Mouse (Mus musculus) kidney, postnatal 0 days (tissue): ENCODE results near the gene Grin3b. TPM values are rescaled to one million over a fixed set of nuclear protein-coding genes. Genes with fewer than 3 reads are reported as not detected.
"Not testable (repeated sequence)": the region's sequence is repeated elsewhere in the genome, so short reads cannot be mapped to it uniquely, and the experiment has no call there.

Source experiments
- ATAC-seq: fragments of 200-750 bp; cut with Nextera tagmentation; replicated peaks from 2 replicates; pipeline ENCODE4 v1.8.0; 2017; ENCODE audit warnings: low read depth, moderate number of reproducible peaks, moderate TSS enrichment, moderate library complexity; ENCODE audit not compliant: low FRiP score
- DNase-seq: peaks from one replicate; pipeline ENCODE4 v3.0.0-alpha.2; 2016; ENCODE audit warnings: low spot score
- H3K27ac ChIP-seq: fragments of 300-500 bp; sonication (generic); 2 replicates; pipeline ENCODE4 v1.5.1; 2014; ENCODE audit warnings: mild to moderate bottlenecking
- H3K27me3 ChIP-seq: fragments of 300-500 bp; sonication (generic); 2 replicates; pipeline ENCODE4 v1.6.1; 2014; ENCODE audit warnings: low read length, mixed read lengths; ENCODE audit not compliant: insufficient read depth
- H3K36me3 ChIP-seq: fragments of 300-500 bp; sonication (generic); 2 replicates; pipeline ENCODE4 v1.6.1; 2014; ENCODE audit warnings: low read length, mixed read lengths; ENCODE audit not compliant: insufficient read depth
- H3K4me1 ChIP-seq: fragments of 300-500 bp; sonication (generic); replicated peaks from 2 replicates; pipeline ENCODE4 v1.6.1; 2014; ENCODE audit warnings: antibody characterized with exemption, low read length, mixed read lengths; ENCODE audit not compliant: insufficient read depth
- H3K4me2 ChIP-seq: fragments of 300-500 bp; sonication (generic); 2 replicates; pipeline ENCODE4 v1.6.1; 2014; ENCODE audit warnings: mild to moderate bottlenecking, low read length, moderate library complexity, mixed read lengths
- H3K4me3 ChIP-seq: fragments of 300-500 bp; sonication (generic); replicated peaks from 2 replicates; pipeline ENCODE4 v1.5.1; 2014; ENCODE audit warnings: low read depth, low read length
- H3K9ac ChIP-seq: fragments of 300-500 bp; sonication (generic); 2 replicates; pipeline ENCODE4 v1.6.1; 2014; ENCODE audit warnings: low read depth, low read length
- H3K9me3 ChIP-seq: fragments of 300-500 bp; sonication (generic); replicated peaks from 2 replicates; pipeline ENCODE4 v1.6.1; 2016; ENCODE audit warnings: low read length, inconsistent platforms, mixed read lengths
- CTCF ChIP-seq: IDR thresholded peaks from 2 replicates; pipeline ENCODE4 v1.5.1; 2016; ENCODE audit warnings: antibody characterized with exemption, low read depth, mild to moderate bottlenecking, moderate library complexity
- WGBS: fragments of 180-500 bp; shearing (Covaris S2); extraction: QIAGEN DNeasy Blood & Tissue Kit; methylation state at CpG from one replicate; pipeline ENCODE4 v1.1.7; 2014; 5-methylcytosine and 5-hydroxymethylcytosine counted together
- polyA plus RNA-seq: library from polyadenylated mRNA; unstranded; fragments of >200 nt; fragmentation: Nextera tagmentation; extraction: Ambion mirVana; gene quantifications from 2 replicates; pipeline ENCODE4 v1.2.1, GENCODE M21; 2015

Grin3b gene
- polyA plus RNA-seq, 1 experiment from 2014 or later, result 0.20 TPM

DNA sequence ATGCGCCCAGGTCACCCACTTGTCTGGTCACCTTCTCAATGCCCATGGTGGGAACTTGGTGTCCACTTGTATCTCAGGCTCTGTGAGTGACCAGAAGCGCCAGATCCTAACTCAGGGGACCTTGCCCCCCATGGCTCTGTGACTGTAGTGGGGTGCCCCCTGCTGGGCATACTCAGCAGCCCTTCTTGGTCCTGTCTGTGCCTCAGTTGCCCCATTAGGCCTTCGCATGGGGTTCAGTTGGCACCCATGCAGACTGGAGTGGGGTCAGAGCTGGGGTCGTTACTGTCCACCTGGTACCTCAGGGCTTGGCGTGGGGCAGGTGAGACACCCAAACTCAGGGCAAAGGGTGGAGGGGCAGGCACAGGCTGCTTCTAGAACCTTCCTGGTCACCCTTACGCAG lies 16.6 kb upstream of the Grin3b start:
- no peak overlapping the region for H3K4me2 ChIP-seq
- no peak overlapping the region for H3K9ac ChIP-seq
- WGBS, result 91% methylated on average over 6 of the region's 6 CpGs
- ATAC-seq (no peak), DNase-seq (no peak)
- no peaks in the 10 kb centered on the region for H3K9me3 ChIP-seq
- no peak overlapping the region for H3K27ac ChIP-seq
- peak; percentile 75 for TF ChIP-seq CTCF
- no peaks in the 10 kb centered on the region; the same call in 1 of the 2 replicates for H3K4me1 ChIP-seq
- peaks cover 32% of the 10 kb centered on the region for H3K36me3 ChIP-seq
- H3K27me3 ChIP-seq, result no peaks in the 10 kb centered on the region
- H3K4me3 ChIP-seq, result no peak overlapping the region

DNA sequence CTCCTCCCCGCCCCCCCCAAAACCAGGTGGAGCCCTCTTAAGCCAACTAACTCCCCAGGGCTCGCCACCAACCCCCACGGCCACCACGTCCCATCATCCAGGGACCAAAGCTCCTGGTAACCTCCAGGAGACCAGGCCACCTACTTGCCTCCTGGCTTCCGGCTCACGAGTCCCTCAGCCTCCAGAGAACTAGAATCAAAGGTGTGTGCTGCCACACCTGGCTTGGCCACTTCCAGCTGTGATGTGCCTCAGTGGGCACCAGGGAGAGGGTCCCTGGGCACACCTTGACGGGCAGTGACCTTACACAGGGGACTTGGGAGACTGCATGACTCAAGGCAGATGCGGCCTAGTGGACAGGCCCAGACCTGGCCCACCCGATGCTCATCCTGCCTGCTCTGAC lies 14.8 kb upstream of the Grin3b start:
- no peak overlapping the region for H3K9ac ChIP-seq
- 71% methylated on average over 9 of the region's 9 CpGs for WGBS
- no peak overlapping the region for H3K27ac ChIP-seq
- H3K4me3 ChIP-seq, result no peak overlapping the region
- TF ChIP-seq CTCF, result no peak
- no peaks in the 10 kb centered on the region for H3K27me3 ChIP-seq
- H3K9me3 ChIP-seq, result no peaks in the 10 kb centered on the region
- DNase-seq (no peak), ATAC-seq (no peak)
- no peak overlapping the region for H3K4me2 ChIP-seq
- peaks cover 16% of the 10 kb centered on the region; the same call in 1 of the 2 replicates for H3K36me3 ChIP-seq
- H3K4me1 ChIP-seq, result peaks cover 3% of the 10 kb centered on the region

DNA sequence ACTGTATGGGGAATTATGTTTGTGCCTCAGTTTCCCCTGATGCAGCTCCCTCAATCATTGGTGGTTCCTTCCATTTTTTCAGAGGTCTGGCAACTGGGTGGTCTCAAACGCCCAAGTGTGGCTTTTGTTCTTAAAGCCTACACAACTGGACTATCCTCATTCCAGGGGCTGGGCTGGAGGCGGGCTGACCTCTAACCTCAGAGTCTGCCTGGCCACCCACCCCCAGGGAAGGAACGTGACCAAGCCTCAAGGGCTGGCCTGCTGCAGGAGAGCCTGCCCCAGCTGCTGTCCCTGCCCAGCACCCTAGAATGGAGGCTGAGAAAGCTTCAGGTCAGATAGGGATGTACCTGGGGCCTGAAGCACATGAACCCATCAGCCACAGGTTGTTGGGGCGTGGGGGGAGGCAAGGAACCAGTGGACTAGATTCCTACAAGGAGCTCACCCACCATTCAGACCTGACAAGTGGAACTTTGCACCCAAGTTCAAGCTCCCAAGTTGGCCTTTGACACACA lies 13.8 kb upstream of the Grin3b start:
- Histone ChIP-seq H3K36me3 (peaks cover 6% of the 10 kb centered on the region; the same call in 1 of the 2 replicates), H3K4me2 (no peak overlapping the region), H3K9me3 (no peaks in the 10 kb centered on the region), H3K4me3 (no peak overlapping the region), H3K9ac (no peak overlapping the region), H3K27ac (no peak overlapping the region), H3K4me1 (peaks cover 6% of the 10 kb centered on the region), H3K27me3 (no peaks in the 10 kb centered on the region)
- no peak for TF ChIP-seq CTCF
- WGBS, result 34% methylated on average over 4 of the region's 4 CpGs
- no peak for DNase-seq
- no peak for ATAC-seq

DNA sequence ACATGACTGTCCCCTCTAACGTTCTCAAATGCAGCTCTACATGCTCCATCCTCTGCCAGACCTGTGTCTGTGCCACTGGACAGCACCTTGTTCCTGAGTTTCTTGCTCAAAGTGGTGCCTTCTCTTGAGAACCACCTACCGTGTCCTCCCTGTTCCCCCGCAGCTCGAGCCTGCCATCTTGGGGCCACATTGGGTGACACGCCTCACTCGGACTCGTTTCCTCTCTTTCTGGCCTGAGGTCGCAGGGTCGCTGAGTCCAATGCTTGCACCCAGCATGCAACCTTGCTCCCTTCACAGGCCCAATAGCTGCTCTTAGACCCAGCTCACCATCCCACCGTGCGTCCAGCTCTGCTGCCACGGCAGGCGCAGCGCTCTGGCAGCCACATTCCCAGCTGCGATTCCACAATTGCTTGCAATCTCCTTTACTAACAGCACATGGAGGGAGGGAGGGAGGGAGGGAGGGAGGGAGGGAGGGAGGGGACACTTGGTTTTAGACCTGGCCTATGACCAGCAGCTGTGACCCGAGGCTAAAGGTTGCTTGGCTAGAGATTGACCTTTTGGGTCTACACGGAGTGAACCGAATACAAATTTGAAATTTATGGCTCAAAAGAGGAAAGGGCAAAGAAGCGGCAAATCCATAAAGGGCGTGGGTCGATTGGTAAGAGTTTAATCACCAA lies 12.2 kb upstream of the Grin3b start:
- DNase-seq, result peak; percentile 92
- Histone ChIP-seq H3K4me2 (peak overlapping the region; percentile 37), H3K27ac (no peak overlapping the region), H3K9ac (no peak overlapping the region), H3K4me3 (no peak overlapping the region), H3K36me3 (peaks cover 8% of the 10 kb centered on the region; the same call in 1 of the 2 replicates), H3K27me3 (no peaks in the 10 kb centered on the region), H3K9me3 (no peaks in the 10 kb centered on the region), H3K4me1 (peaks cover 6% of the 10 kb centered on the region)
- TF ChIP-seq CTCF, result peak; percentile 94
- peak; percentile 15; the same call in 1 of the 2 replicates for ATAC-seq
- WGBS, result 7% methylated on average over 21 of the region's 21 CpGs

DNA sequence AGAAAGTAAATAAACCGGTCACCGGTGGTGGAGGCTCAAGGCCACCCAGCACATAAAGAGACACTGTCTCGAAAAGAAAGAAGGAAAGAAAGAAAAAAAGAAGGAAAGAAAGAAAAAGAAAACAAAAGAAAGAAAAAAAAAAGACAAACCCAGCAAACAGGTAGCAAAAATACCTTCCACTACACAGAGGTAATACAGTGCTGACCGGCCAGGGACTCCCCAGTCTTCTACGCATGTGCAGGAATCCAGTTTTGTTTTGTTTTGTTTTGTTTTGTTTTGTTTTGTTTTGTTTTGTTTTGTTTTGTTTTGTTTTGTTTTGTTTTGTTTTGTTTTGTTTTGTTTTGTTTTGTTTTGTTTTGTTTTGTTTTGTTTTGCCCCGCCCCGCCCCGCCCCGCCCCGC lies 11.1 kb upstream of the Grin3b start:
- ATAC-seq, H3K36me3 ChIP-seq, H3K9ac ChIP-seq, H3K27me3 ChIP-seq, H3K4me1 ChIP-seq, DNase-seq, H3K9me3 ChIP-seq, H3K27ac ChIP-seq: not testable (repeated sequence)
- Histone ChIP-seq H3K4me3 (peak overlapping the region; percentile 92), H3K4me2 (peak overlapping the region; percentile 89)
- WGBS, result 27% methylated on average over 10 of the region's 10 CpGs

DNA sequence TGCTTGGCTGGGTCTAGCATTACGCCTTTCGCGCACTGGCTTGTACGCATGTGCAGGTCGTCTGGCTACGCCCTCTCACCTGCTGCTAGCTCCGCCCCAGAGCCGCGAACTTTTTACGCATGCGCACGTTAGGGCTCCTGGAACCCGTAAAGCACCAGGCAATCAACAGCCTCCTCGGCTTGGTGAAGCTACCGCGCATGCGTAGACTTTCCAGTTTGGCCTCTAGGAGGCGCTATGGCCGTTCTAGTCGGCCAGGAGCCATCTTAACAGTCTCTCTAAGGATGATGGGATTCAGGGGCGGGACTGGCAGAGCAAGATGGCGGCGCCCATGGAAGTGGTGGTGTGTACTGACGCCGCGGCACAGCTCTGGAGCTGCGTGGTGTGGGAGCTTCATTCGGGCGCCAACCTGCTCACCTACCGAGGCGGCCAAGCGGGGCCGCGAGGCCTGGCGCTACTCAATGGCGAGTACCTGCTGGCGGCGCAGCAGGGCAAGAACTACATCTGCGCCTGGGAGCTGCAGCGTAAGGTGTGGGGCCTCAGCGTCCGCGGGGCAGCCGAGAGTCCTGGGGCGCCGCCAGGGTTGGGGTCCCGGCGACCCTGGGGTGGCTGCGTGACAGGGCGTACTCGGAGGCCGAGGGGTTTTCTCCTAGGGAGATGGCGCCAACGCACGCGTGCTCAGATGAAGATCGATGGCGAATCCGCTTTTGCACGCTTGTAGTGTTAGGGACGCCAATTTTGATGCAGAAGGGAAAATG lies 10.5 kb upstream of the Grin3b start, which contains the start of gene Wdr18:
Gene Wdr18, plus strand, starts transcription at position 306 of the 755 bp plus-strand sequence.
- under 1% methylated on average over 61 of the region's 61 CpGs for WGBS
- H3K4me1 ChIP-seq, result peaks cover 6% of the 10 kb centered on the region
- no peaks in the 10 kb centered on the region for H3K9me3 ChIP-seq
- peak within 1 kb of the TSS; percentile 89 for H3K4me2 ChIP-seq
- H3K4me3 ChIP-seq, result peak within 1 kb of the TSS; percentile 92
- H3K27ac ChIP-seq, result peak within 1 kb of the TSS; percentile 70; the same call in 1 of the 2 replicates
- peak; percentile 91 for ATAC-seq
- no peaks in the 10 kb centered on the region for H3K27me3 ChIP-seq
- H3K36me3 ChIP-seq, result peaks cover 11% of the 10 kb centered on the region
- peak; percentile 99 for TF ChIP-seq CTCF
- DNase-seq, result peak; percentile 99
- peak within 1 kb of the TSS; percentile 82 for H3K9ac ChIP-seq
